Mouse (Mus musculus): ENCODE data around the gene Rhox2h. TPM values are rescaled to one million over a fixed set of nuclear protein-coding genes. Genes with fewer than 3 reads are reported as not detected.

Gene Rhox2h
- not detected for polyA plus RNA-seq (2014; fragmentation: Illumina TruSeq; extraction: RNeasy Lipid Tissue Mini Kit (QIAGEN cat#74804); ENCODE audit: low read depth, low replicate concordance)

DNA sequence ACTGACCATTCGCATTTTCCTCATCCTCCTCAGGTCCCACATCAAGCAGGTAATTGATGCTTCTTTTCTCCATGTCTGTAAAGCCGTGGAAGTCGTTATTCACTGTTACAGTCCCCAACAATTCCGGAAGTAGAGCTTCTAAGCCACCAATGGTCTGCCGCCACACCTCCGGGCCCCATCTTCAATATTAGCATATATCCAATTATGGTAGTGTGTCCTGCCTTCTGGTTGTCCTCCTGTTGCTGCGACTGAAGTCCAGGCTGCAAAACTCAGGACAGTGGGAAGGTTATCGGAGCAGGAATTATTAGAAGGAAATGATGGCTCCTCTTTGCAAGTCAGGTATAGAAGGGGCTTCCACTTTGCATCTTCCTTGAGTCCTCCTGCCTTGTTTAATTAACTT lies at the start of gene Rhox2h:
TSS of gene Rhox2h (minus strand) at position 101 of the 400 bp plus-strand sequence.

DNA sequence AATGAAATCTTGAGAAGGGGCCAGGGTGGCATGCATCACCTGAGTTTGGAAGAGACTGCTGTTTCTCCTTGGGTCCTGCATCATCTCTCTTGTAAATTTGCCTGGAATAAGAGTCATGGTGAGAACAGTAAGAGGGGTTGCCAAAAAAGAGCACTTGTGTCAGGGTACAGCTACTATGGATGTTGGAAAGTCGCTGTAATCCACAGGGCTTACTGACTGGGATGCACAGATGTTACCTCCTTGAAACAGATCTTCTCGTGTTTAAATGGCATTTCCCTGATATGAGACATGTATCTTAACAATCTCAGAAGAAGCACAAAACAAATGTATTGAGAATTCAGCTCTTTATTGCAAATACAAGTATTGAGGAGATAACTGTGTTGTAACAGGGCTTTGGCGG lies 4.4 kb downstream of the Rhox2h start, which contains the start of gene Rhox3h:
TSS of gene Rhox3h (minus strand) at position 101 of the 400 bp plus-strand sequence.

GRCm38 (mm10) chrX:37651227-37651626 lies 21.9 kb downstream of the Rhox2h start, which contains the start of gene Rhox4g:
Gene Rhox4g, minus strand, starts transcription at chrX:37651327.

GRCm38 (mm10) chrX:37643370-37643769 lies 29.7 kb downstream of the Rhox2h start, which contains the start of gene Rhox2g:
Gene Rhox2g, minus strand, starts transcription at chrX:37643470.

DNA sequence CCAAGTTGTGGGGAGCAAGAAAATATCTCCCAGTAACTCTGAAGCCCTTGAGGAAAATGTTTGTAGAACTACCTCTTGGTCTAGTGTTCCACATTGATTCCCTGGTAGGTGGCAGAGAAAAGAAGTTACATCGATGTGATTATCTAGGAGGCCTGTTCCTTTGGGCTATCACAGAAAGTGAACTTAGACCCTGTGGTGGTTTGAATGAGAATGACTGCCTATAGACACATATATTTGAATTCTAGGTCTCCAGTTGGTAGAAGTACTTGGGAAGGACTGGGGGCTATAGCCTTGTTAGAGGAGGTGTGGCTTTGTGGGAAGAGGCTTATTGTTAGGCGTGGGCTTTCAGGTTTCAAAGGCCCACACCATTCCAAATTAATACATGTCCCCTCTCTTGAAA lies 44.6 kb downstream of the Rhox2h start, which contains the start of gene Rhox3g:
TSS of gene Rhox3g (minus strand) at position 101 of the 400 bp plus-strand sequence.

Other genes starting within 250 kb of the Rhox2h start
- not detected for gene Rhox4b, start 240.8 kb downstream of the Rhox2h start, polyA plus RNA-seq (2014; fragmentation: Illumina TruSeq; extraction: RNeasy Lipid Tissue Mini Kit (QIAGEN cat#74804); ENCODE audit: low read depth, low replicate concordance)
- gene Rhox2c, start 219.6 kb downstream of the Rhox2h start, polyA plus RNA-seq (2014; fragmentation: Illumina TruSeq; extraction: RNeasy Lipid Tissue Mini Kit (QIAGEN cat#74804); ENCODE audit: low read depth, low replicate concordance) = not detected
- not detected for gene Rhox3c, start 214.7 kb downstream of the Rhox2h start, polyA plus RNA-seq (2014; fragmentation: Illumina TruSeq; extraction: RNeasy Lipid Tissue Mini Kit (QIAGEN cat#74804); ENCODE audit: low read depth, low replicate concordance)
- not detected for gene Rhox4c, start 192.9 kb downstream of the Rhox2h start, polyA plus RNA-seq (2014; fragmentation: Illumina TruSeq; extraction: RNeasy Lipid Tissue Mini Kit (QIAGEN cat#74804); ENCODE audit: low read depth, low replicate concordance)
- not detected for gene Rhox2d, start 179.8 kb downstream of the Rhox2h start, polyA plus RNA-seq (2014; fragmentation: Illumina TruSeq; extraction: RNeasy Lipid Tissue Mini Kit (QIAGEN cat#74804); ENCODE audit: low read depth, low replicate concordance)
- not detected for gene Rhox4d, start 158.9 kb downstream of the Rhox2h start, polyA plus RNA-seq (2014; fragmentation: Illumina TruSeq; extraction: RNeasy Lipid Tissue Mini Kit (QIAGEN cat#74804); ENCODE audit: low read depth, low replicate concordance)
- gene Rhox2e, start 142.8 kb downstream of the Rhox2h start, polyA plus RNA-seq (2014; fragmentation: Illumina TruSeq; extraction: RNeasy Lipid Tissue Mini Kit (QIAGEN cat#74804); ENCODE audit: low read depth, low replicate concordance) = not detected
- gene Rhox3e, start 131.3 kb downstream of the Rhox2h start, polyA plus RNA-seq (2014; fragmentation: Illumina TruSeq; extraction: RNeasy Lipid Tissue Mini Kit (QIAGEN cat#74804); ENCODE audit: low read depth, low replicate concordance) = not detected
- gene Rhox4e, start 115.9 kb downstream of the Rhox2h start, polyA plus RNA-seq (2014; fragmentation: Illumina TruSeq; extraction: RNeasy Lipid Tissue Mini Kit (QIAGEN cat#74804); ENCODE audit: low read depth, low replicate concordance) = not detected
- gene Rhox2f, start 101.9 kb downstream of the Rhox2h start, polyA plus RNA-seq (2014; fragmentation: Illumina TruSeq; extraction: RNeasy Lipid Tissue Mini Kit (QIAGEN cat#74804); ENCODE audit: low read depth, low replicate concordance) = not detected
- gene Rhox3f, start 92.3 kb downstream of the Rhox2h start, polyA plus RNA-seq (2014; fragmentation: Illumina TruSeq; extraction: RNeasy Lipid Tissue Mini Kit (QIAGEN cat#74804); ENCODE audit: low read depth, low replicate concordance) = not detected
- gene Rhox4f, start 65.6 kb downstream of the Rhox2h start, polyA plus RNA-seq (2014; fragmentation: Illumina TruSeq; extraction: RNeasy Lipid Tissue Mini Kit (QIAGEN cat#74804); ENCODE audit: low read depth, low replicate concordance) = not detected
- gene Rhox3g, start 44.7 kb downstream of the Rhox2h start, polyA plus RNA-seq (2014; fragmentation: Illumina TruSeq; extraction: RNeasy Lipid Tissue Mini Kit (QIAGEN cat#74804); ENCODE audit: low read depth, low replicate concordance) = not detected
- gene Rhox2g, start 29.8 kb downstream of the Rhox2h start, polyA plus RNA-seq (2014; fragmentation: Illumina TruSeq; extraction: RNeasy Lipid Tissue Mini Kit (QIAGEN cat#74804); ENCODE audit: low read depth, low replicate concordance) = not detected
- gene Rhox4g, start 21.9 kb downstream of the Rhox2h start, polyA plus RNA-seq (2014; fragmentation: Illumina TruSeq; extraction: RNeasy Lipid Tissue Mini Kit (QIAGEN cat#74804); ENCODE audit: low read depth, low replicate concordance) = not detected
- gene Rhox3h, start 4.5 kb downstream of the Rhox2h start, polyA plus RNA-seq (2014; fragmentation: Illumina TruSeq; extraction: RNeasy Lipid Tissue Mini Kit (QIAGEN cat#74804); ENCODE audit: low read depth, low replicate concordance) = not detected
- gene Rhox5, start 131.6 kb upstream of the Rhox2h start, polyA plus RNA-seq (2014; fragmentation: Illumina TruSeq; extraction: RNeasy Lipid Tissue Mini Kit (QIAGEN cat#74804); ENCODE audit: low read depth, low replicate concordance) = not detected
- gene Rhox6, start 153.6 kb upstream of the Rhox2h start, polyA plus RNA-seq (2014; fragmentation: Illumina TruSeq; extraction: RNeasy Lipid Tissue Mini Kit (QIAGEN cat#74804); ENCODE audit: low read depth, low replicate concordance) = not detected
- not detected for gene Rhox7a, start 158.4 kb upstream of the Rhox2h start, polyA plus RNA-seq (2014; fragmentation: Illumina TruSeq; extraction: RNeasy Lipid Tissue Mini Kit (QIAGEN cat#74804); ENCODE audit: low read depth, low replicate concordance)
- not detected for gene Rhox8, start 205.7 kb upstream of the Rhox2h start, polyA plus RNA-seq (2014; fragmentation: Illumina TruSeq; extraction: RNeasy Lipid Tissue Mini Kit (QIAGEN cat#74804); ENCODE audit: low read depth, low replicate concordance)
- not detected for gene Rhox7b, start 224.0 kb upstream of the Rhox2h start, polyA plus RNA-seq (2014; fragmentation: Illumina TruSeq; extraction: RNeasy Lipid Tissue Mini Kit (QIAGEN cat#74804); ENCODE audit: low read depth, low replicate concordance)
- not detected for gene Rhox9, start 228.5 kb upstream of the Rhox2h start, polyA plus RNA-seq (2014; fragmentation: Illumina TruSeq; extraction: RNeasy Lipid Tissue Mini Kit (QIAGEN cat#74804); ENCODE audit: low read depth, low replicate concordance)

All from liver, adult 10 weeks (tissue).